In the genomic region with DNA sequence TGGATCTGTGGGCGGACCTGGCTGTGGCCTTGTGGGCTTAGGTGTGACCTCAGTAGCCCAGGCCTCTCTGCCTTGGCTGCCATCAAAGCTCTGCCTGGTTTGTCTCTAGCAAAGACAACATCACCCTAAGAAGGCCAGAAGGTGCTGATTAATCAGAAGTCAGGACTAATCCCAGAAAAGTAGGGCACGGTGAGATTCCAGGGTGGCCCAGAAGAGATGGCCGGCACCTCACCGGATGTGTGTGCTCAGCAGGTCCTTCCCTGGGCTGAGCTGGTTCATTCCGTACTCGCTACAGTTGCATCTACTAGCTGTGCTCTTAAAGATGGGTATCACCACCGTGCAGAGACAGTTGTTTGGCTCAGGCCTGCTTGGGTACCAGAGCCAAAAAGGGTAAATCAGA, we compare ENCODE assay signal across 22 mouse cellular contexts.
DNase-seq lines count a peak whose midpoint lies in the region; ATAC-seq and TF ChIP-seq lines count a peak whose summit lies in the region.
"Had no signal": no experiment of that assay in that cellular context is flagged by ENCODE, and none has a peak within 500 bp of the region (broad histone marks: within the 10 kb centered on the region; RNA-seq: fewer than 3 reads in every experiment).

No protein-coding gene starts in this region.

- DNase-seq in heart, adult 11 months, result peak; percentile 60
- DNase-seq in heart, embryonic 10.5 days (ENCODE audit: low spot score), result peak; percentile 70
- no peak for DNase-seq in heart, adult 2 months
- DNase-seq in retina, postnatal 1 day, result peak; percentile 24
- no peak for DNase-seq in retina, embryonic 14.5 days (ENCODE audit: low spot score)
- DNase-seq in natural killer cell, adult 2 months (ENCODE audit: low spot score in 2 of 2), result peak; percentile 8 to 48
- no peak for DNase-seq in lung, postnatal 10 days
- DNase-seq: adrenal gland, adult 2 months; adrenal gland, adult 8-10 months; adrenal gland, postnatal 10 days; adrenal gland, postnatal 14 days; adrenal gland, postnatal 25 days; adrenal gland, postnatal 36 days; B cell, adult 2 months; cerebellum, adult 11 months; cerebellum, adult 11-12 months had no signal

- no peak for TF ChIP-seq POLR2A in heart, adult 2 months (IDR thresholded peaks at IDR 0.05; ENCODE audit: insufficient read depth, low read depth, low read length)

- no peak for ATAC-seq in heart, embryonic 11.5 days (replicated peaks; ENCODE audit: insufficient number of reproducible peaks, low FRiP score, low TSS enrichment)
- ATAC-seq: activated CD4-positive, CD25-positive, alpha-beta regulatory T cell, adult 4 months; CD4-positive, CD25-positive, alpha-beta regulatory T cell, adult 4 months; Patski had no signal

- no peak for TF ChIP-seq CTCF in heart, adult 2 months (IDR thresholded peaks at IDR 0.05)

- H3K36me3 ChIP-seq in heart, embryonic 11.5 days (ENCODE audit: control insufficient read depth, insufficient read depth, low read length), result no peaks in the 10 kb centered on the region
- H3K36me3 ChIP-seq in heart, embryonic 10.5 days, result no peaks in the 10 kb centered on the region
- H3K36me3 ChIP-seq in heart, adult 2 months (ENCODE audit: control insufficient read depth, insufficient read depth, low read length), result no peaks in the 10 kb centered on the region
- H3K36me3 ChIP-seq: G1E had no signal

- no peak overlapping the region for H3K9ac ChIP-seq in heart, embryonic 11.5 days (ENCODE audit: low read depth, low read length)
- H3K9ac ChIP-seq in heart, adult 2 months (ENCODE audit: low read depth, low read length), result no peak overlapping the region

- TF ChIP-seq EP300 in heart, adult 2 months (IDR thresholded peaks at IDR 0.05; ENCODE audit: insufficient read depth, low read depth, low read length), result no peak

- no peaks in the 10 kb centered on the region for H3K27me3 ChIP-seq in heart, embryonic 11.5 days (ENCODE audit: control insufficient read depth, insufficient read depth, low read length)
- no peaks in the 10 kb centered on the region for H3K27me3 ChIP-seq in heart, embryonic 10.5 days (ENCODE audit: insufficient read depth, poor library complexity, severe bottlenecking)
- no peaks in the 10 kb centered on the region for H3K27me3 ChIP-seq in heart, adult 2 months (ENCODE audit: control insufficient read depth, insufficient read depth, low read length)
- H3K27me3 ChIP-seq: CH12.LX, Patski had no signal

- H3K9me3 ChIP-seq in heart, embryonic 11.5 days (replicated peaks; ENCODE audit: control insufficient read depth, low read length), result no peaks in the 10 kb centered on the region
- no peaks in the 10 kb centered on the region for H3K9me3 ChIP-seq in heart, embryonic 10.5 days
- H3K9me3 ChIP-seq: G1E had no signal

- no peak overlapping the region for H3K4me2 ChIP-seq in heart, embryonic 11.5 days

- H3K4me3 ChIP-seq in heart, embryonic 11.5 days (ENCODE audit: low read depth, low read length), result no peak overlapping the region
- H3K4me3 ChIP-seq in heart, embryonic 10.5 days, result no peak overlapping the region
- H3K4me3 ChIP-seq in heart, adult 2 months, result no peak overlapping the region

- 86% methylated on average over 7 of the region's 7 CpGs for WGBS in heart, embryonic 11.5 days (ENCODE audit: insufficient replicate concordance)
- 86% methylated on average over 7 of the region's 7 CpGs for WGBS in heart, embryonic 10.5 days
- 88% methylated on average over 7 of the region's 7 CpGs for WGBS in heart, adult 2 months

- intact Hi-C loops in heart, adult 2 months (cut with DNase I), result no loop called here

- no peaks in the 10 kb centered on the region for H3K79me2 ChIP-seq in heart, adult 2 months (replicated peaks; ENCODE audit: control insufficient read depth, insufficient read depth, low read length)

- H3K4me1 ChIP-seq in heart, embryonic 11.5 days (ENCODE audit: control insufficient read depth, insufficient read depth, low read length), result no peaks in the 10 kb centered on the region
- peaks cover 3% of the 10 kb centered on the region; the same call in 1 of the 2 replicates for H3K4me1 ChIP-seq in heart, embryonic 10.5 days
- H3K4me1 ChIP-seq in heart, adult 2 months (ENCODE audit: control insufficient read depth, insufficient read depth, low read length), result peaks cover 1% of the 10 kb centered on the region; the same call in 1 of the 2 replicates

- H3K27ac ChIP-seq in heart, embryonic 11.5 days (ENCODE audit: low read depth, low read length), result no peak overlapping the region
- no peak overlapping the region for H3K27ac ChIP-seq in heart, embryonic 10.5 days
- H3K27ac ChIP-seq in heart, adult 2 months, result no peak overlapping the region

Comparison
In these comparisons a context has a peak if more than half of its experiments do, and no peak if none do; other contexts are left out.
1. DNase-seq: peak in heart, adult 11 months (single experiment), heart, embryonic 10.5 days (single experiment), retina, postnatal 1 day (single experiment) and natural killer cell, adult 2 months (2 of 2); none in heart, adult 2 months (0 of 2), retina, embryonic 14.5 days (single experiment) and lung, postnatal 10 days (single experiment).